Mouse (Mus musculus) intestine, embryonic 14.5 days (tissue): ENCODE data around the gene Otog. TPM values are rescaled to one million over a fixed set of nuclear protein-coding genes. Genes with fewer than 3 reads are reported as not detected.

Experiments used
- ATAC-seq: fragments of 200-750 bp; cut with Nextera tagmentation; replicated peaks from 2 replicates; pipeline ENCODE4 v1.8.0; 2017; ENCODE audit warnings: low read depth, moderate number of reproducible peaks, moderate TSS enrichment, moderate library complexity; ENCODE audit not compliant: low FRiP score, low TSS enrichment
- DNase-seq: peaks from one replicate; pipeline ENCODE4 v3.0.0-alpha.2; 2018; ENCODE audit warnings: low spot score
- H3K27ac ChIP-seq: fragments of 300-500 bp; sonication (generic); 2 replicates; pipeline ENCODE4 v1.5.1; 2014; ENCODE audit warnings: low read depth, mild to moderate bottlenecking, control low read depth
- H3K27me3 ChIP-seq: fragments of 300-500 bp; sonication (generic); replicated peaks from 2 replicates; pipeline ENCODE4 v1.6.1; 2014; ENCODE audit warnings: low read length, control low read depth; ENCODE audit not compliant: control insufficient read depth, insufficient read depth
- H3K36me3 ChIP-seq: fragments of 300-500 bp; sonication (generic); 2 replicates; pipeline ENCODE4 v1.6.1; 2014; ENCODE audit warnings: low read length, control low read depth; ENCODE audit not compliant: control insufficient read depth, insufficient read depth
- H3K4me1 ChIP-seq: fragments of 300-500 bp; sonication (generic); replicated peaks from 2 replicates; pipeline ENCODE4 v1.6.1; 2014; ENCODE audit warnings: low read length, control low read depth, mixed read lengths; ENCODE audit not compliant: control insufficient read depth, insufficient read depth
- H3K4me2 ChIP-seq: fragments of 300-500 bp; sonication (generic); 2 replicates; pipeline ENCODE4 v1.6.1; 2014; ENCODE audit warnings: low read length
- H3K4me3 ChIP-seq: fragments of 300-500 bp; sonication (generic); 2 replicates; pipeline ENCODE4 v1.5.1; 2014; ENCODE audit warnings: low read depth, low read length, control low read depth, mixed read lengths
- H3K9ac ChIP-seq: fragments of 300-500 bp; sonication (generic); 2 replicates; pipeline ENCODE4 v1.6.1; 2014; ENCODE audit warnings: mild to moderate bottlenecking, low read length
- H3K9me3 ChIP-seq: fragments of 300-500 bp; sonication (generic); 2 replicates; pipeline ENCODE4 v1.6.1; 2016; ENCODE audit warnings: low read length, control low read depth; ENCODE audit not compliant: control insufficient read depth
- WGBS: fragments of 180-500 bp; shearing (Covaris S2); extraction: QIAGEN DNeasy Blood & Tissue Kit; methylation state at CpG from one replicate; pipeline ENCODE4 v1.1.7; 2014; 5-methylcytosine and 5-hydroxymethylcytosine counted together
- polyA plus RNA-seq: library from polyadenylated mRNA; unstranded; fragments of >200 nt; fragmentation: Nextera tagmentation; extraction: Ambion mirVana; gene quantifications from 2 replicates; pipeline ENCODE4 v1.2.1, GENCODE M21; 2014

The Otog gene
- polyA plus RNA-seq, 1 experiment from 2014 or later = 0.12 TPM

DNA sequence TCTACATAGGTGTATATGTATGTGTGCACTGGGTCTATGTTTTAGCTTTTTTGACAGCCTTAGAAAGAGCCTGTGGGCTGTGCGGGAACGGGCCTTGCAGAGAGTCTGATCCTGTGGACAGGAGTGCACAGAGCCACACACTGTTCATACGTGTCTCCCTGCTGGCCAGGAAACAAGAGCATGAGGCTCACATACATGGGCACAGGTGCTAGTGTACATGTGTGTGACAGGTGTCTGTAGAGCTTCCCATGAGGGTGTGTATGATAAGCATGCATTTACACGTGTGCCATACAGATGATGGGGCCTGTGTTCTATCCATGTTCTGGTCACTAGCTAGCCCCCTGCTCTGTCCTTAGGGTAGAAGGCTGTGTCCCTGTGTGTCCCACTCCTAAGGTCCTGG, 45.6 kb downstream of the Otog start:
- H3K4me3 ChIP-seq = no peak overlapping the region
- WGBS = 87% methylated on average over 4 of the region's 4 CpGs
- H3K27me3 ChIP-seq = no peaks in the 10 kb centered on the region
- no peak overlapping the region for H3K27ac ChIP-seq
- H3K36me3 ChIP-seq = no peaks in the 10 kb centered on the region
- no peak overlapping the region for H3K4me2 ChIP-seq
- H3K9ac ChIP-seq = no peak overlapping the region
- no peaks in the 10 kb centered on the region for H3K9me3 ChIP-seq
- H3K4me1 ChIP-seq = no peaks in the 10 kb centered on the region
- no peak for ATAC-seq
- no peak for DNase-seq

- Histone ChIP-seq H3K27ac (no peak overlapping the region), H3K9ac (no peak overlapping the region), H3K4me2 (no peak overlapping the region), H3K9me3 (no peaks in the 10 kb centered on the region), H3K27me3 (no peaks in the 10 kb centered on the region), H3K36me3 (no peaks in the 10 kb centered on the region), H3K4me1 (no peaks in the 10 kb centered on the region), H3K4me3 (no peak overlapping the region)
- ATAC-seq (no peak), DNase-seq (no peak)
- WGBS = 23% methylated on average over 8 of the region's 8 CpGs
These were observed 46.3 kb downstream of the Otog start for GRCm38 (mm10) chr7:46287051-46287450.

DNA sequence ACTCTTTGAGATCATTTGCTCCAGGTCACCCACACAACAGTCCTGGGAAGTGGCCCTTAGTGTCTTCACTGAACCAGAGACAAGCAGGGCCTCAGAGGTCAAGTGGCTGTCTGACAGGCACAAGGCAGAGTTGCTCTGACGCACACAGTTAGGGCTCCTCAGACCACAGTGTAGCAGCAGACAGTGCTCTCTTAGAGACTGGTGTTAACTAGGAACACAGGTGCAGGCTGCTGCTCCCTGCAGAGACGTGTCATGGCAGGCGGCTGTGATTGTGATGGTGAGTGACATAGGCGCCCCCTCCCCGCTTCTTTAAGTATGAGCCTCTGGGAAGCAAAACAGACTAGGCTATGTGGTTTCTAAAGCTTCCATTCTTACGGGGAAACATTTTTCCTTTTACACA, 55.5 kb downstream of the Otog start:
- WGBS = 47% methylated on average over 6 of the region's 6 CpGs
- no peaks in the 10 kb centered on the region for H3K36me3 ChIP-seq
- H3K27ac ChIP-seq = no peak overlapping the region
- H3K4me3 ChIP-seq = no peak overlapping the region
- no peaks in the 10 kb centered on the region for H3K9me3 ChIP-seq
- H3K4me1 ChIP-seq = no peaks in the 10 kb centered on the region
- H3K4me2 ChIP-seq = no peak overlapping the region
- H3K27me3 ChIP-seq = no peaks in the 10 kb centered on the region
- DNase-seq (no peak), ATAC-seq (no peak)
- H3K9ac ChIP-seq = no peak overlapping the region

DNA sequence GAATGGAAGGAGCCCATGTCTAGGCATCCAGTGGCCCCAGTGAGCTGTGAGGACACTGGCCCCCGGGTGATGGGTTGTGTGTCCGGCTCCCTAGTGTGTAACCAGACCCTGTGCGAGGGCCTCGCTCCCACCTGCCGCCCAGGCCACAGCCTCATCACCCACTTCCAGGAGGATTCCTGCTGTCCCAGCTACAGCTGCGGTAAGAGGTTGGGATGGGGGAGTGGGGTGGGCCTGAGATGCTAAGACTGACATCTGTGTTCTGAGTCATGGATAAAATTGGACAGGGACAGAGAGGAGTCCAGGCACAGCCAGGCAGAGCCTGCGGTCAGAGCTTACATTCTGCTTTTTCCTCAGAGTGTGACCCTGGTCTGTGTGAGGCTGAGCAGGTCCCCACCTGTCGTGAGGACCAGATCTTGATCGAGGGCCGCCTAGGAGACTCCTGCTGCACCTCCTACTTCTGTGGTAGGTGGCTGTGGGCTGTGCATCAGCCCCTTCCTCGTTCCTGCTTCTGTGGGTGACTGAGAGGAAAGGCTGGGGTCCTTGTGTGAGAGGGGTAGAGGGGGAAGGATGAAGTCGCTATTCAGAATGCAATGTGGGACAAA, 60.3 kb downstream of the Otog start:
- DNase-seq = no peak
- H3K27ac ChIP-seq = no peak overlapping the region
- no peaks in the 10 kb centered on the region for H3K27me3 ChIP-seq
- ATAC-seq = no peak
- no peak overlapping the region for H3K9ac ChIP-seq
- 70% methylated on average over 12 of the region's 12 CpGs for WGBS
- H3K36me3 ChIP-seq = no peaks in the 10 kb centered on the region
- no peak overlapping the region for H3K4me3 ChIP-seq
- H3K4me2 ChIP-seq = no peak overlapping the region
- no peaks in the 10 kb centered on the region for H3K4me1 ChIP-seq
- no peaks in the 10 kb centered on the region for H3K9me3 ChIP-seq

GRCm38 (mm10) chr7:46313486-46313885, 72.7 kb downstream of the Otog start:
- Histone ChIP-seq H3K36me3 (no peaks in the 10 kb centered on the region), H3K27ac (no peak overlapping the region), H3K9ac (no peak overlapping the region), H3K27me3 (no peaks in the 10 kb centered on the region), H3K4me2 (no peak overlapping the region), H3K9me3 (no peaks in the 10 kb centered on the region), H3K4me1 (no peaks in the 10 kb centered on the region), H3K4me3 (no peak overlapping the region)
- WGBS = 44% methylated on average over 6 of the region's 6 CpGs
- DNase-seq (no peak), ATAC-seq (no peak)

DNA sequence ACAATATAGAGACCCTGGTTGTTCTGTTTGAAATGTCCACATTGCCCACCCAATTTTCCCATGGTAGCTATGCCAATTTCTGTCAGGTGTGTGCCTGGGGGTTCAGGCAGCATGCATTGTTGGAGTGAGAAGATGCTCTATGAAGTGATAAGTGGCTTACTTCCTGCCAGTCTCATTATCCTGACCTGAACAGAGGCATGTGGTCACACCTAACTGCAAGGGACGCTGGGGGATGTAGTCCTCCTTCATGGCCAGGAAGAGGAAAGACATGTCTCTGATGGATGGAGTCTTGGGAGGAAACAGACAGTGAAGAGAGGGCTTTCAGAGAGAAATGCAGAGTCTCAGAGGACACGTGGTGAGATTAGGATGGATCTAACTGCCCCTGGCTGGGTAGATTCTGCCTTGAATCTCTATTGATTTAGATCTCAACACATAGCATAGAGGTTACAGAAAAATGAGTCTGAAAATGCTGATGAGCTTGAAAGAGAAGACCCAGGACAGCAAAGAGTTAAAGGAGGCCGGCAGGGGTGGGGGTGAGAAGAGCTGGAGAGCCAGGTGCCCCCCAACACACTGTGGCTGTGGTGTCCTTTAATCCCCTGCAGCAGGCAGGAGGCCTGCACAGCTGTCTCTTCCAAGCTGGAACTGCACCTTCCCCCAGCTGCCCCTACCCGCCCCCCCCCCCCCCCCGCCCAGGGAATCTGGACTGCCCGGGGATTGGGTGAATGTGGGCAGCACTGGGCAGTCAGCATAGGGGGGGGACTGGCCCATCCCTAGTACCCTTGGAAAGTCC, 73.6 kb downstream of the Otog start:
- H3K4me3 ChIP-seq = no peak overlapping the region
- no peaks in the 10 kb centered on the region for H3K36me3 ChIP-seq
- no peak overlapping the region for H3K4me2 ChIP-seq
- H3K9ac ChIP-seq = no peak overlapping the region
- no peak for ATAC-seq
- H3K4me1 ChIP-seq = no peaks in the 10 kb centered on the region
- H3K27me3 ChIP-seq = no peaks in the 10 kb centered on the region
- no peak overlapping the region for H3K27ac ChIP-seq
- DNase-seq = no peak
- no peaks in the 10 kb centered on the region for H3K9me3 ChIP-seq
- 26% methylated on average over 4 of the region's 6 CpGs for WGBS

DNA sequence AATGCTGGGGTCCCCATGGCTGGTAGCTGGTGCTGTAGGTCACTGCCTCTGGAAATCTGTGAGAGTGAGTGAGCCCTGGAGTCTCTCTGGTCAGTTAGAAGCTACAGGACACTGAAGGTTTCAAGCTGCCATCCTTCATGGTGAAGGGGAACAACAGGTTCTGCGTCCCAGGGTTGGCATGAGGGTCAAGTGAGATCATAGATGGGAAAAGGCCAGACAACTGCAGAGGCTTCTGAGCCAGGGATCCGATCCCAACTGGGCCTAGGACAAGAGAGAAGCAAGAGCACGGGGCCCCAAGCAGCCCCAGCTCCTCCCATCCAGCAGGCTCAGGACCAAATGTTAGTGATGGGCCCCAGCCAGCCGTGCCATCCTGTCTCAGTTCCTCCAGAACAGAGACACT, 74.9 kb downstream of the Otog start:
- DNase-seq (no peak), ATAC-seq (no peak)
- H3K4me1 ChIP-seq = no peaks in the 10 kb centered on the region

GRCm38 (mm10) chr7:46316948-46317347, 76.2 kb downstream of the Otog start:
- WGBS = 20% methylated on average over 7 of the region's 7 CpGs
- Histone ChIP-seq H3K4me1 (no peaks in the 10 kb centered on the region), H3K27ac (no peak overlapping the region), H3K9ac (no peak overlapping the region), H3K4me3 (no peak overlapping the region), H3K9me3 (no peaks in the 10 kb centered on the region), H3K27me3 (no peaks in the 10 kb centered on the region), H3K36me3 (no peaks in the 10 kb centered on the region), H3K4me2 (no peak overlapping the region)
- DNase-seq (no peak), ATAC-seq (no peak; the same call in 1 of the 2 replicates)

More for the DNA sequence above, 74.9 kb downstream of the Otog start:
- H3K9ac ChIP-seq = no peak overlapping the region
- H3K4me2 ChIP-seq = no peak overlapping the region
- H3K27ac ChIP-seq = no peak overlapping the region
- no peaks in the 10 kb centered on the region for H3K27me3 ChIP-seq
- H3K9me3 ChIP-seq = no peaks in the 10 kb centered on the region
- no peak overlapping the region for H3K4me3 ChIP-seq
- WGBS = 62% methylated on average over 4 of the region's 4 CpGs
- H3K36me3 ChIP-seq = no peaks in the 10 kb centered on the region

GRCm38 (mm10) chr7:46321242-46321641, 80.5 kb downstream of the Otog start:
- Histone ChIP-seq H3K27ac (no peak overlapping the region), H3K4me2 (no peak overlapping the region), H3K36me3 (no peaks in the 10 kb centered on the region), H3K4me1 (no peaks in the 10 kb centered on the region), H3K9me3 (no peaks in the 10 kb centered on the region), H3K27me3 (no peaks in the 10 kb centered on the region), H3K9ac (no peak overlapping the region), H3K4me3 (no peak overlapping the region)
- WGBS = 82% methylated on average over 3 of the region's 3 CpGs
- DNase-seq (no peak), ATAC-seq (no peak)
